Mouse (Mus musculus) CH12.LX (cell line): Measurements from ENCODE around the gene Scand1. TPM values are rescaled to one million over a fixed set of nuclear protein-coding genes. Genes with fewer than 3 reads are reported as not detected.

Source experiments
- DNase-seq: peaks from one replicate; pipeline ENCODE4 v3.0.0-alpha.2; 2013; ENCODE audit errors: extremely low read depth
- H3K27ac ChIP-seq: 2 replicates; pipeline ENCODE4 v1.5.1; 2012; ENCODE audit warnings: low read depth, mild to moderate bottlenecking, control low read depth, moderate library complexity; ENCODE audit not compliant: insufficient read depth
- H3K27me3 ChIP-seq: replicated peaks from 2 replicates; pipeline ENCODE3; 2012; ENCODE audit warnings: inconsistent platforms
- H3K36me3 ChIP-seq, 2 experiments: replicated peaks in 1 of 2; 2 replicates each; pipeline versions ENCODE3 to v1.6.1; 2012; ENCODE audit warnings: inconsistent platforms in 1 of 2, low read length in 1 of 2, mild to moderate bottlenecking in 1 of 2, mixed read lengths in 1 of 2, moderate library complexity in 1 of 2; ENCODE audit not compliant: control insufficient read depth in 1 of 2, insufficient read depth in 1 of 2
- H3K4me1 ChIP-seq, 2 experiments: 2 replicates each; pipeline ENCODE4 v1.6.1; 2012; ENCODE audit warnings: inconsistent platforms in 1 of 2, moderate library complexity in 1 of 2; ENCODE audit not compliant: insufficient read depth in 2 of 2, control insufficient read depth in 1 of 2
- H3K4me2 ChIP-seq: 2 replicates; pipeline ENCODE4 v1.6.1; 2012; ENCODE audit warnings: low read depth, mild to moderate bottlenecking, control low read depth; ENCODE audit not compliant: poor library complexity, insufficient read depth, severe bottlenecking
- H3K4me3 ChIP-seq, 3 experiments: fragments of 150-350 bp in 1 of 3; sonication (generic) in 1 of 3; replicated peaks in 1 of 3; 2 replicates each; pipeline versions ENCODE3 to v1.5.1; 2011 to 2012; ENCODE audit warnings: low read depth in 2 of 3, low read length in 2 of 3, mild to moderate bottlenecking in 2 of 3, moderate library complexity in 2 of 3, control low read depth in 1 of 3, improper control_type of control experiment in 1 of 3, inconsistent platforms in 1 of 3, mixed read lengths in 1 of 3; ENCODE audit not compliant: poor library complexity in 1 of 3
- H3K79me2 ChIP-seq: replicated peaks from 2 replicates; pipeline ENCODE4 v1.6.1; 2012; ENCODE audit warnings: mild to moderate bottlenecking, moderate library complexity; ENCODE audit not compliant: control insufficient read depth, poor library complexity, insufficient read depth, severe bottlenecking; ENCODE audit errors: extremely low read depth
- H3K9ac ChIP-seq: 2 replicates; pipeline ENCODE4 v1.6.1; 2012; ENCODE audit warnings: low read depth, mild to moderate bottlenecking, control low read depth, moderate library complexity; ENCODE audit not compliant: insufficient read depth
- H3K9me3 ChIP-seq: replicated peaks from 2 replicates; pipeline ENCODE3; 2012; ENCODE audit warnings: low read length, inconsistent platforms, mixed read lengths
- CHD1 ChIP-seq: IDR thresholded peaks from 2 replicates; pipeline ENCODE4 v1.6.1; 2012; ENCODE audit warnings: low read depth, low read length, improper control_type of control experiment, inconsistent platforms
- CHD2 ChIP-seq: IDR thresholded peaks from 2 replicates; pipeline ENCODE4 v1.6.1; 2011; ENCODE audit warnings: low read length, improper control_type of control experiment
- CTCF ChIP-seq, 2 experiments: IDR thresholded peaks in 1 of 2; conservative IDR thresholded peaks in 1 of 2; 2 replicates each; pipeline ENCODE4 v1.5.1; 2011 to 2012; ENCODE audit warnings: low read depth in 2 of 2, low read length in 2 of 2, improper control_type of control experiment in 1 of 2, inconsistent platforms in 1 of 2, mild to moderate bottlenecking in 1 of 2, moderate library complexity in 1 of 2
- E2F4 ChIP-seq: IDR thresholded peaks from 2 replicates; pipeline ENCODE4 v1.6.1; 2011; ENCODE audit warnings: low read depth, low read length, improper control_type of control experiment; ENCODE audit not compliant: insufficient replicate concordance
- ELF1 ChIP-seq: IDR thresholded peaks from 2 replicates; pipeline ENCODE4 v1.6.1; 2014; ENCODE audit warnings: low read depth, mild to moderate bottlenecking, inconsistent platforms, low read length, improper control_type of control experiment
- EP300 ChIP-seq: IDR thresholded peaks from 2 replicates; pipeline ENCODE4 v1.6.1; 2011; ENCODE audit warnings: low read length, improper control_type of control experiment
- ETS1 ChIP-seq: conservative IDR thresholded peaks from 2 replicates; pipeline ENCODE4 v1.6.1; 2012; ENCODE audit warnings: low read depth, mild to moderate bottlenecking, inconsistent platforms, low read length, improper control_type of control experiment, moderate library complexity
- GABPA ChIP-seq: IDR thresholded peaks from 2 replicates; pipeline ENCODE4 v1.6.1; 2012; ENCODE audit warnings: low read depth, low read length, improper control_type of control experiment, inconsistent platforms; ENCODE audit not compliant: insufficient replicate concordance
- IRF4 ChIP-seq: IDR thresholded peaks from 2 replicates; pipeline ENCODE4 v1.6.1; 2014; ENCODE audit warnings: low read depth, mild to moderate bottlenecking, inconsistent platforms, low read length, improper control_type of control experiment
- JUN ChIP-seq: IDR thresholded peaks from 2 replicates; pipeline ENCODE4 v1.6.1; 2011; ENCODE audit warnings: low read depth, mild to moderate bottlenecking, low read length, improper control_type of control experiment, moderate library complexity; ENCODE audit not compliant: insufficient read depth
- KAT2A ChIP-seq: IDR thresholded peaks from 2 replicates; pipeline ENCODE4 v1.6.1; 2012; ENCODE audit warnings: low read length, improper control_type of control experiment, inconsistent platforms; ENCODE audit not compliant: insufficient replicate concordance
- MAX ChIP-seq: IDR thresholded peaks from 2 replicates; pipeline ENCODE4 v1.6.1; 2011; ENCODE audit warnings: low read length, improper control_type of control experiment
- MAZ ChIP-seq: IDR thresholded peaks from 2 replicates; pipeline ENCODE4 v1.6.1; 2012; ENCODE audit warnings: low read depth, mild to moderate bottlenecking, inconsistent platforms, low read length, improper control_type of control experiment, moderate library complexity
- MEF2A ChIP-seq: IDR thresholded peaks from 2 replicates; pipeline ENCODE4 v1.6.1; 2014; ENCODE audit warnings: low read depth, mild to moderate bottlenecking, inconsistent platforms, low read length, improper control_type of control experiment, borderline replicate concordance
- MXI1 ChIP-seq: IDR thresholded peaks from 2 replicates; pipeline ENCODE4 v1.6.1; 2011; ENCODE audit warnings: mild to moderate bottlenecking, low read depth, low read length, improper control_type of control experiment
- MYC ChIP-seq: IDR thresholded peaks from 2 replicates; pipeline ENCODE4 v1.6.1; 2011; ENCODE audit warnings: low read depth, mild to moderate bottlenecking, improper control_type of control experiment, low read length
- NRF1 ChIP-seq: IDR thresholded peaks from 2 replicates; pipeline ENCODE4 v1.6.1; 2014; ENCODE audit warnings: low read depth, mild to moderate bottlenecking, inconsistent platforms, low read length, improper control_type of control experiment, moderate library complexity
- PAX5 ChIP-seq: IDR thresholded peaks from 2 replicates; pipeline ENCODE4 v1.6.1; 2012; ENCODE audit warnings: low read length, inconsistent platforms, mixed read lengths
- POLR2A ChIP-seq: IDR thresholded peaks from 2 replicates; pipeline ENCODE4 v1.6.1; 2011; ENCODE audit warnings: low read depth, mild to moderate bottlenecking, improper control_type of control experiment, low read length
- POLR2AphosphoS2 ChIP-seq: IDR thresholded peaks from 2 replicates; pipeline ENCODE4 v1.6.1; 2011; ENCODE audit warnings: low read depth, low read length, improper control_type of control experiment
- RAD21 ChIP-seq: IDR thresholded peaks from 2 replicates; pipeline ENCODE4 v1.6.1; 2011; ENCODE audit warnings: low read depth, mild to moderate bottlenecking, low read length, improper control_type of control experiment, moderate library complexity
- RCOR1 ChIP-seq: conservative IDR thresholded peaks from 2 replicates; pipeline ENCODE4 v1.6.1; 2012; ENCODE audit warnings: low read depth, mild to moderate bottlenecking, inconsistent platforms, low read length, improper control_type of control experiment
- SMC3 ChIP-seq: IDR thresholded peaks from 2 replicates; pipeline ENCODE4 v1.6.1; 2011; ENCODE audit warnings: low read depth, low read length, improper control_type of control experiment
- TCF12 ChIP-seq: IDR thresholded peaks from 2 replicates; pipeline ENCODE4 v1.6.1; 2014; ENCODE audit warnings: low read depth, mild to moderate bottlenecking, inconsistent platforms, low read length, improper control_type of control experiment
- UBTF ChIP-seq: IDR thresholded peaks from 2 replicates; pipeline ENCODE4 v1.6.1; 2012; ENCODE audit warnings: low read depth, mild to moderate bottlenecking, inconsistent platforms, low read length, improper control_type of control experiment, moderate library complexity
- USF1 ChIP-seq: IDR thresholded peaks from 2 replicates; pipeline ENCODE4 v1.6.1; 2014; ENCODE audit warnings: low read depth, mild to moderate bottlenecking, inconsistent platforms, low read length, improper control_type of control experiment
- USF2 ChIP-seq: conservative IDR thresholded peaks from 2 replicates; pipeline ENCODE4 v1.6.1; 2011; ENCODE audit warnings: low read depth, low read length, improper control_type of control experiment
- ZC3H11A ChIP-seq: IDR thresholded peaks from 2 replicates; pipeline ENCODE4 v1.6.1; 2012; ENCODE audit warnings: low read depth, mild to moderate bottlenecking, inconsistent platforms, low read length, improper control_type of control experiment
- ZKSCAN1 ChIP-seq: IDR thresholded peaks from 2 replicates; pipeline ENCODE4 v1.6.1; 2012; ENCODE audit warnings: low read depth, inconsistent platforms, low read length, improper control_type of control experiment, borderline replicate concordance
- ZMIZ1 ChIP-seq: IDR thresholded peaks from 2 replicates; pipeline ENCODE4 v1.6.1; 2012; ENCODE audit warnings: low read depth, mild to moderate bottlenecking, inconsistent platforms, low read length, improper control_type of control experiment
- dilution Hi-C: fragments of 300-500 bp; cut with MboI; formaldehyde crosslinking; loops from 2 replicates; pipeline ENCODE4 v1.14.3; 2020; ENCODE audit warnings: low sequenced_read_pairs; ENCODE audit not compliant: extremely low pct_unique_long_range_greater_than_20kb, extremely low pct_ligation_motif_present
- in situ Hi-C: fragments of 300-500 bp; cut with MboI; formaldehyde crosslinking; loops from 3 replicates; pipeline ENCODE4 v1.14.3; 2019; ENCODE audit warnings: low sequenced_read_pairs, low pct_ligation_motif_present, low pct_unique_long_range_greater_than_20kb, mixed read lengths
- polyA plus RNA-seq: library from polyadenylated mRNA; unstranded; fragments of >175 nt; gene quantifications from 2 replicates; pipeline ENCODE4 v1.2.1, GENCODE M21; 2012; ENCODE audit warnings: low read depth; ENCODE audit not compliant: insufficient read length
- total RNA-seq, 2 experiments: library from RNA; depleted of rRNA; stranded (reverse); fragments of 300-350 nt in 1 of 2; fragments of >200 nt in 1 of 2; gene quantifications; 2 replicates each; pipeline ENCODE4 v1.2.3; 2012 to 2014

Scand1 gene
- total and polyA plus RNA-seq, 3 experiments: 48.5 to 86.6 (median 72.6) TPM

GRCm38 (mm10) chr2:156313153-156313552, 649 bp upstream of the Scand1 start (continued):
- no peak for TF ChIP-seq ZC3H11A
- TF ChIP-seq USF1: no peak

- H3K4me1 ChIP-seq: peaks cover 5 to 35% of the 10 kb centered on the region in 2 experiments; a peak in 3 of 4 replicates
- H3K4me3 ChIP-seq: peak overlapping the region; percentile 74 to 86 (median 76)
- H3K36me3 ChIP-seq: peaks cover 3 to 37% of the 10 kb centered on the region in 2 experiments
- no peak for TF ChIP-seq POLR2AphosphoS2
- TF ChIP-seq NRF1: 0 out of 2 replicates have a peak, but pooled peaks have one; percentile 10
- 0 out of 2 replicates have a peak, but pooled peaks have one; percentile 16 for TF ChIP-seq KAT2A
- TF ChIP-seq, all 38 proteins: peak for 2
- Histone ChIP-seq H3K9ac (peak overlapping the region; percentile 78), H3K9me3 (peaks cover 6% of the 10 kb centered on the region), H3K79me2 (peaks cover 3% of the 10 kb centered on the region), H3K27me3 (no peaks in the 10 kb centered on the region), H3K27ac (peak overlapping the region; percentile 96), H3K4me2 (peak overlapping the region; percentile 69)
- dilution Hi-C loops (no loop called here), in situ Hi-C loops (no loop called here)
- peak; percentile 40 for DNase-seq
Observed at GRCm38 (mm10) chr2:156311841-156312291, 638 bp downstream of the Scand1 start.

DNA sequence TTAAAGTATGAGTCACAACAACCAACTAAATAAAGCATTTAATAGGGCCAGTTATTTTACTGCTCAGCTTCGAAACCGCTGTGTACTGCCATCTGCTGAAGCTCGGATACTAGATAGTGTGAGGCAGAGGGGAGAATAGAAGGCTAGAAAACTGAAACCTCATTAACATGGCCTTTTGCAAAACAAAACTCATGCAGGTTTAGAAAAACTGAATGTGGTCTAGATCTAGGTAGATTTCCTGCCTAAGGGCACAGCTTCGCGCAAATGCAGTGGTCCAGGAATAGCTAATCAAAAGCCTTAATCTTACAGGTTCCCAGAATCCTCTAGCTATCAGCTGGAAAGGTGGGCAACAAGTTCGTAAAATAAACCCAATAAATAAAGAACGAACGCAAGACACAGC, 1.1 kb downstream of the Scand1 start:
- H3K79me2 ChIP-seq: peaks cover 3% of the 10 kb centered on the region
- in situ Hi-C loops: no loop called here
- TF ChIP-seq POLR2A: no peak; the same call in 1 of the 2 replicates
- TF ChIP-seq ELF1: no peak
- 0 out of 2 replicates have a peak, but pooled peaks have one; percentile 25 for TF ChIP-seq JUN
- TF ChIP-seq ZKSCAN1: no peak
- no peak for TF ChIP-seq UBTF
- no peak for TF ChIP-seq MAZ
- TF ChIP-seq MEF2A: no peak
- no peak for TF ChIP-seq NRF1
- TF ChIP-seq ETS1: no peak
- no peak for TF ChIP-seq SMC3
- no peak for TF ChIP-seq E2F4
- no peak for TF ChIP-seq GABPA
- no peak for TF ChIP-seq EP300
- peak; percentile 8; the same call in 1 of the 2 replicates for TF ChIP-seq MAX
- no peak for TF ChIP-seq TCF12
- no peak; the same call in 1 of the 2 replicates for TF ChIP-seq IRF4
- no peak for TF ChIP-seq PAX5
- TF ChIP-seq CHD2: no peak
- no peak for TF ChIP-seq RCOR1
- no peak for TF ChIP-seq CTCF (conservative IDR thresholded peaks at IDR 0.05 in 1 of 2, IDR thresholded peaks at IDR 0.05 in 1 of 2; ENCODE audit: low read depth in 2 of 2, low read length in 2 of 2)
- 0 out of 2 replicates have a peak, but pooled peaks have one; percentile 36 for TF ChIP-seq MYC
- no peak for TF ChIP-seq KAT2A
- TF ChIP-seq USF1: no peak
- no peak for TF ChIP-seq RAD21
- no peak for TF ChIP-seq CHD1
- TF ChIP-seq MXI1: no peak; the same call in 1 of the 2 replicates
- no peak for TF ChIP-seq ZMIZ1
- TF ChIP-seq USF2: no peak

More for the DNA sequence above, 1.1 kb downstream of the Scand1 start:
- Histone ChIP-seq H3K9me3 (peaks cover 6% of the 10 kb centered on the region), H3K4me1 (peaks cover 5 to 32% of the 10 kb centered on the region in 2 experiments; a peak in 3 of 4 replicates), H3K4me3 (peak overlapping the region; percentile 74 to 86 (median 76)), H3K27me3 (no peaks in the 10 kb centered on the region), H3K36me3 (peaks cover 6 to 38% of the 10 kb centered on the region in 2 experiments), H3K4me2 (peak overlapping the region; percentile 69), H3K27ac (peak overlapping the region; percentile 96), H3K9ac (peak overlapping the region; percentile 78)
- dilution Hi-C loops: no loop called here
- DNase-seq: peak; percentile 48
